Comparison of ENCODE assay signal across 18 mouse cellular contexts in the genomic region with DNA sequence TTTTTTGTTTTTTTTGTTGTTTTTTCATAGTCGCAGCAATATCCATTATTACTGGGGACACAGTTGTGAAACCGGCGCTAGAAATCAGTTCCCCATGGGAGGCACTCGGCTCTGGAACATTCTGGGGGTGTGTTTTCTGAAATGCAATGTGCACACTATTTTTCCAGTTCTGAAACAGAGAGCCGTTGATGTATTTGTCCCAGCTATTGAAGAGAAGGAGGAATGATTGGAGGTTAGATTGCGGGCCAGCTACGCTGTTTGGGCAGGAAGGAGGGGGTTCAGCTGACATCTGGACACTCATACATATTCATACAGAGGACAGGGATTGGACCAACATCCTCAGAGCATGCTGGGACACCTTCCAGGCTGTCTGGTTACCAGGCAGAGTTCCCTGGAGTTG. TPM values are rescaled to one million over a fixed set of nuclear protein-coding genes. Genes with fewer than 3 reads are reported as not detected.
DNase-seq lines count a peak whose midpoint lies in the region; ATAC-seq lines count a peak whose summit lies in the region.
"Had no signal": no experiment of that assay in that cellular context is flagged by ENCODE, and none has a peak within 500 bp of the region (broad histone marks: within the 10 kb centered on the region; RNA-seq: fewer than 3 reads in every experiment).

No protein-coding gene starts in this region.

- 54% methylated on average over 7 of the region's 7 CpGs for WGBS in hindbrain, embryonic 12.5 days
- 67% methylated on average over 7 of the region's 7 CpGs for WGBS in hindbrain, embryonic 11.5 days
- WGBS in midbrain, embryonic 12.5 days = 57% methylated on average over 7 of the region's 7 CpGs
- 60% methylated on average over 7 of the region's 7 CpGs for WGBS in midbrain, embryonic 11.5 days

- no peaks in the 10 kb centered on the region for H3K36me3 ChIP-seq in hindbrain, embryonic 12.5 days
- H3K36me3 ChIP-seq in hindbrain, embryonic 11.5 days (ENCODE audit: control insufficient read depth, insufficient read depth, low read length) = no peaks in the 10 kb centered on the region
- no peaks in the 10 kb centered on the region for H3K36me3 ChIP-seq in midbrain, embryonic 12.5 days
- no peaks in the 10 kb centered on the region for H3K36me3 ChIP-seq in midbrain, embryonic 11.5 days (ENCODE audit: control insufficient read depth, insufficient read depth, low read length)
- H3K36me3 ChIP-seq: heart, embryonic 12.5 days; intestine, embryonic 15.5 days; limb, embryonic 15.5 days had no signal

- no peak overlapping the region for H3K4me2 ChIP-seq in hindbrain, embryonic 12.5 days (replicated peaks)
- H3K4me2 ChIP-seq in hindbrain, embryonic 11.5 days (replicated peaks; ENCODE audit: low read depth, low read length) = no peak overlapping the region
- no peak overlapping the region for H3K4me2 ChIP-seq in midbrain, embryonic 12.5 days (replicated peaks)
- no peak overlapping the region for H3K4me2 ChIP-seq in midbrain, embryonic 11.5 days
- H3K4me2 ChIP-seq: heart, embryonic 12.5 days; intestine, embryonic 15.5 days; limb, embryonic 15.5 days had no signal

- ATAC-seq in hindbrain, embryonic 12.5 days (ENCODE audit: low FRiP score) = no peak
- ATAC-seq in hindbrain, embryonic 11.5 days (ENCODE audit: low FRiP score) = no peak
- no peak for ATAC-seq in midbrain, embryonic 12.5 days (ENCODE audit: low FRiP score, low read depth)
- ATAC-seq in midbrain, embryonic 11.5 days (ENCODE audit: low FRiP score) = no peak
- 0 out of 2 replicates have a peak, but pooled peaks have one; percentile 2 for ATAC-seq in granulocyte monocyte progenitor cell, adult 5-6 weeks (replicated peaks; ENCODE audit: poor library complexity, severe bottlenecking)
- ATAC-seq: intestine, embryonic 15.5 days had no signal

- H3K4me1 ChIP-seq in hindbrain, embryonic 12.5 days = peaks cover 12% of the 10 kb centered on the region
- no peaks in the 10 kb centered on the region for H3K4me1 ChIP-seq in hindbrain, embryonic 11.5 days (replicated peaks; ENCODE audit: control insufficient read depth, insufficient read depth, low read length)
- H3K4me1 ChIP-seq in midbrain, embryonic 12.5 days = peaks cover 17% of the 10 kb centered on the region
- H3K4me1 ChIP-seq in midbrain, embryonic 11.5 days (ENCODE audit: control insufficient read depth, insufficient read depth, low read length) = peaks cover 4% of the 10 kb centered on the region

- no peak overlapping the region for H3K4me3 ChIP-seq in hindbrain, embryonic 12.5 days
- H3K4me3 ChIP-seq in hindbrain, embryonic 11.5 days (ENCODE audit: low read depth, low read length) = no peak overlapping the region
- no peak overlapping the region for H3K4me3 ChIP-seq in midbrain, embryonic 12.5 days
- H3K4me3 ChIP-seq in midbrain, embryonic 11.5 days (ENCODE audit: low read depth, low read length) = no peak overlapping the region
- H3K4me3 ChIP-seq: erythroblast, embryonic 14.5 days; heart, embryonic 12.5 days; intestine, embryonic 15.5 days; limb, embryonic 15.5 days had no signal

- H3K9me3 ChIP-seq in hindbrain, embryonic 12.5 days (replicated peaks) = no peaks in the 10 kb centered on the region
- H3K9me3 ChIP-seq in hindbrain, embryonic 11.5 days (ENCODE audit: control insufficient read depth, low read length) = no peaks in the 10 kb centered on the region
- no peaks in the 10 kb centered on the region for H3K9me3 ChIP-seq in midbrain, embryonic 12.5 days
- no peaks in the 10 kb centered on the region for H3K9me3 ChIP-seq in midbrain, embryonic 11.5 days (ENCODE audit: control insufficient read depth, low read length)
- H3K9me3 ChIP-seq: heart, embryonic 12.5 days; intestine, embryonic 15.5 days; limb, embryonic 15.5 days had no signal

- H3K27ac ChIP-seq in hindbrain, embryonic 12.5 days = no peak overlapping the region
- no peak overlapping the region for H3K27ac ChIP-seq in hindbrain, embryonic 11.5 days (ENCODE audit: low read depth, low read length)
- H3K27ac ChIP-seq in midbrain, embryonic 12.5 days (replicated peaks) = peak overlapping the region; percentile 49; the same call in 1 of the 2 replicates
- no peak overlapping the region for H3K27ac ChIP-seq in midbrain, embryonic 11.5 days (ENCODE audit: low read depth, low read length)
- H3K27ac ChIP-seq: intestine, embryonic 15.5 days; limb, embryonic 15.5 days had no signal

- DNase-seq in adrenal gland, postnatal 14 days = peak; percentile 39
- DNase-seq in adrenal gland, adult 8-10 months = no peak
- no peak for DNase-seq in hindbrain, embryonic 11.5 days (ENCODE audit: low spot score)
- no peak for DNase-seq in midbrain, embryonic 11.5 days (ENCODE audit: low spot score, missing footprints)
- no peak for DNase-seq in thymus, postnatal 0 days (ENCODE audit: low spot score)
- DNase-seq: cerebellum, adult 8-10 months; embryo, embryonic 11 days; heart, postnatal 4 days; kidney, postnatal 25 days; lung, postnatal 10 days; thymus, adult 18-20 months had no signal

- H3K9ac ChIP-seq in hindbrain, embryonic 12.5 days = peak overlapping the region; percentile 5; the same call in 1 of the 2 replicates
- no peak overlapping the region for H3K9ac ChIP-seq in hindbrain, embryonic 11.5 days (ENCODE audit: low read depth, low read length)
- H3K9ac ChIP-seq in midbrain, embryonic 12.5 days (replicated peaks) = peak overlapping the region; percentile 28; the same call in 1 of the 2 replicates
- H3K9ac ChIP-seq in midbrain, embryonic 11.5 days (ENCODE audit: low read length) = no peak overlapping the region; the same call in 1 of the 2 replicates
- H3K9ac ChIP-seq: heart, embryonic 12.5 days; intestine, embryonic 15.5 days; limb, embryonic 15.5 days had no signal

- peaks cover 5% of the 10 kb centered on the region; the same call in 1 of the 2 replicates for H3K27me3 ChIP-seq in hindbrain, embryonic 12.5 days
- no peaks in the 10 kb centered on the region for H3K27me3 ChIP-seq in hindbrain, embryonic 11.5 days (ENCODE audit: control insufficient read depth, insufficient read depth, low read length)
- peaks cover 17% of the 10 kb centered on the region for H3K27me3 ChIP-seq in midbrain, embryonic 12.5 days
- peaks cover 3% of the 10 kb centered on the region; the same call in 1 of the 2 replicates for H3K27me3 ChIP-seq in midbrain, embryonic 11.5 days (ENCODE audit: control insufficient read depth, insufficient read depth, low read length)
- H3K27me3 ChIP-seq: heart, embryonic 12.5 days; intestine, embryonic 15.5 days; limb, embryonic 15.5 days had no signal

RNA-seq across cellular contexts. Expression of a gene that starts 3.7 kb away (rescaled TPM):
- 38.1 and 52.2 TPM in 2 replicates for total RNA-seq in adrenal gland, postnatal 14 days (2021)
- 10 to 100 TPM; 37.0 to 67.7 (median 52.0) TPM for total RNA-seq in adrenal gland, adult 8-10 months (2022)
- polyA plus RNA-seq in hindbrain, embryonic 12.5 days (2016; fragmentation: Nextera tagmentation; extraction: Ambion mirVana) = 115 and 116 TPM in 2 replicates
- 76.7 and 84.7 TPM in 2 replicates for polyA plus RNA-seq in hindbrain, embryonic 11.5 days (2014; fragmentation: Nextera tagmentation; extraction: Ambion mirVana)
- polyA plus RNA-seq in midbrain, embryonic 12.5 days (2016; fragmentation: Nextera tagmentation; extraction: Ambion mirVana) = 124 TPM in 2 replicates
- polyA plus RNA-seq in midbrain, embryonic 11.5 days (2014; fragmentation: Nextera tagmentation; extraction: Ambion mirVana) = 84.0 and 87.5 TPM in 2 replicates
- total RNA-seq in granulocyte monocyte progenitor cell, adult 5-6 weeks (2014; fragmentation: Nextera tagmentation) = 50.5 and 74.7 TPM in 2 replicates
- total RNA-seq in granulocyte monocyte progenitor cell, adult 5-6 weeks (2017) = 39.0 and 40.8 TPM in 2 replicates
- 87.5 and 90.5 TPM in 2 replicates for polyA plus RNA-seq in thymus, postnatal 0 days (2015; fragmentation: Nextera tagmentation; extraction: Ambion mirVana)

RNA-seq across cellular contexts. Expression of a gene that starts 8.6 kb away (rescaled TPM):
- 34.7 and 36.3 TPM in 2 replicates for total RNA-seq in adrenal gland, postnatal 14 days (2021)
- 10 to 100 TPM; 33.4 to 40.0 (median 35.9) TPM for total RNA-seq in adrenal gland, adult 8-10 months (2022)
- polyA plus RNA-seq in hindbrain, embryonic 12.5 days (2016; fragmentation: Nextera tagmentation; extraction: Ambion mirVana) = 42.7 and 43.3 TPM in 2 replicates
- polyA plus RNA-seq in hindbrain, embryonic 11.5 days (2014; fragmentation: Nextera tagmentation; extraction: Ambion mirVana) = 48.9 and 53.3 TPM in 2 replicates
- 46.0 and 48.3 TPM in 2 replicates for polyA plus RNA-seq in midbrain, embryonic 12.5 days (2016; fragmentation: Nextera tagmentation; extraction: Ambion mirVana)
- 46.9 and 51.7 TPM in 2 replicates for polyA plus RNA-seq in midbrain, embryonic 11.5 days (2014; fragmentation: Nextera tagmentation; extraction: Ambion mirVana)
- total RNA-seq in granulocyte monocyte progenitor cell, adult 5-6 weeks (2014; fragmentation: Nextera tagmentation) = 35.8 and 39.4 TPM in 2 replicates
- 74.6 and 75.1 TPM in 2 replicates for total RNA-seq in granulocyte monocyte progenitor cell, adult 5-6 weeks (2017)
- 33.6 and 36.8 TPM in 2 replicates for polyA plus RNA-seq in thymus, postnatal 0 days (2015; fragmentation: Nextera tagmentation; extraction: Ambion mirVana)

Comparison
In these comparisons a context has a peak if more than half of its experiments do, and no peak if none do; other contexts are left out.
1. H3K9ac ChIP-seq: peak in hindbrain, embryonic 12.5 days (single experiment) and midbrain, embryonic 12.5 days (single experiment); none in hindbrain, embryonic 11.5 days (single experiment) and midbrain, embryonic 11.5 days (single experiment).